Mouse (Mus musculus) left cerebral cortex, postnatal 25 days (tissue): ENCODE results near the gene Utp15. TPM values are rescaled to one million over a fixed set of nuclear protein-coding genes. Genes with fewer than 3 reads are reported as not detected.

Source experiments
- DNase-seq, 2 experiments: peaks; one replicate each; pipeline ENCODE4 v3.0.0; 2022; ENCODE audit warnings: low spot score in 2 of 2, mixed read lengths in 1 of 2
- intact Hi-C: fragments of 180-260 bp; cut with DNase I; formaldehyde crosslinking; loops from one replicate; pipeline ENCODE4 v1.15.1; 2025
- total RNA-seq, 2 experiments: library from RNA; stranded (reverse); gene quantifications; 2 replicates each; pipeline ENCODE4 v1.2.3; 2021

Gene Utp15
- total RNA-seq, 2 experiments from 2014 or later: 17.6 to 18.2 TPM

DNA sequence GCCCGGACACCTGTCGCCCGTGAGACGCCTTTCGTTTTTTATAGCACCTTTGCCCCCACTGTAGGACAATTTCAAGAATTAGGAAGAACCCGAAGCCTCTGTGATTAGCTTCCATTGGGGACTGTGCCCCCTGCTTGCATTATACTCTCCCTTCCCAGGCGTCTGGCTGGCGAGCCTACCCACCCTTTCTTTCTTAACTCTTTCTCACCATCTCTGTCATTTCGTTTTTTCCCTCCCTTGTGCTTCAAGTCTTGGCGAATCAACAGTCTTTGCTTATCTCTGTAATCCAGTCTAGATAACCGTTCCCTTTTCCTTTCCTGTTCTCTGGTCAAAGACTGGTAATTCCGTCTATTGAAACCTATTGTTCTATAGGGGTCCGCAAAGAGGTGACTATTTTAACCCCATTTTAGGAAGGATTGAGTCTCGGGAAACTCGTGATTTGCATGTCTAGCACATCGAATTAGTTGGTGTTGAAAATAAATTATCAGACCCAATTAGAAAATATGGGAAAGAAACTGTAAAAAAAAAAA is 682 bp upstream of the Utp15 start:
- intact Hi-C loops: loop anchor here (5.0 kb wide), 1 partner anchor 54 kb away; the partner anchor contains the start of gene Btf3
- no peak for DNase-seq

DNA sequence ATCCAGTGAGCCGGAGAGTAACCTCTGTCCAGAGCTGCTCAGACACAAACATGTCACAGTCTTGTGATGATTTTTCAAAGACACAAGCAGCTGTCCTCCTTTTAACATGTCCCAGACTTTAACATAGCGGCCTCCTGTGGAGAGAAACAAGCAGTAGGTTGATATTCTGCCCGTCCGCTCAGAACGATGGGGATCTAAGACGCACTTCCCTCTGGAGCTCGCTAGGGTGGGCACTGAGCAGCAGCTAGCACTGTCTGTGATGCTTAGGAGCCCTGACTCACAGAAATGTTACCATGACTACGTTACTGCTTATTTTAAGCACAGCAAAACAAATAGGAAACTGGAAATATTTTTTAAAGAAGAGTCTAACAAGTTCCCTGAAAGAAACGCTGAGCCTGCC is 7.9 kb downstream of the Utp15 start:
- peak; percentile 71 to 93 for DNase-seq
- intact Hi-C loops: no loop called here

DNA sequence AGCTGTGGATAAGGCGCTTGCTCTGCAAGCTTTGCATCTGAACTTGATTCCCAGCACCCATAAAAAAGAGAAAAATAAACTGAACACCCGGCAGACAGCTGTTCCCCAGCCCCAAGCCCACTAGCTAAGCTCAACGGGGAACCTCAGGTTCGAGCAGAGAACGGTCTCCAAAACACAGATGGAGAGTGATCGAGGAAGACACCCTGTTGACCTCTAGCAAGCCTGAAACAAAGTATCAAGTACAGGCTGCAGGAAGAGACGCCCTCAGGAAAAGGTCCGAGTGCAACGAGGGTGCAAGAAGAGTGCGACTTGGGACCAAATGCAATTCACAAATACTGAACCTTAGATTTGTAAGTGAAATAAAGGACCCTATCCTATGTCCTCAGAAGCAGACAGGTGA is 13.2 kb downstream of the Utp15 start:
- intact Hi-C loops: loop anchor here (10.0 kb wide), 1 partner anchor 1015 kb away; no protein-coding TSS in a partner anchor
- no peak for DNase-seq

DNA sequence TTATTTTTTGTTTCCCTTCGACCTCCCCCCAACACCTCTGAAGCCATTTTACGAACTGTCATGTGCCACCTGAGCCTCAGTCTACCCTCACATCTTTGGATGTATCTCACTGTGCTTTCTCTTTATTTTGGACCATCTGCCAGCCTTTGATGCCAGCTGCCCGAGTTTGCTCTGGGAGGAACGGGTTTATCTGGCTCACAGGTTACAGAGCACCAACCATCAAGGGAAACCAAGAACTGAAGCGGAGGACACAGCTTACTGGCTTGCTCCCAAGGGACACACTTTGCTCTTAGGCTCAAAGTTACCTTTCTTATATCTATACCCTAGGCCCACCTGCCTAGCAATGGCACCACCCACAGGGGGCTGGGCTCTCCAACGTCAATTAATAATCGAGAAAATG is 17.5 kb downstream of the Utp15 start:
- intact Hi-C loops: loop anchor here (10.0 kb wide), 1 partner anchor 1011 kb away; no protein-coding TSS in a partner anchor
- DNase-seq: no peak

DNA sequence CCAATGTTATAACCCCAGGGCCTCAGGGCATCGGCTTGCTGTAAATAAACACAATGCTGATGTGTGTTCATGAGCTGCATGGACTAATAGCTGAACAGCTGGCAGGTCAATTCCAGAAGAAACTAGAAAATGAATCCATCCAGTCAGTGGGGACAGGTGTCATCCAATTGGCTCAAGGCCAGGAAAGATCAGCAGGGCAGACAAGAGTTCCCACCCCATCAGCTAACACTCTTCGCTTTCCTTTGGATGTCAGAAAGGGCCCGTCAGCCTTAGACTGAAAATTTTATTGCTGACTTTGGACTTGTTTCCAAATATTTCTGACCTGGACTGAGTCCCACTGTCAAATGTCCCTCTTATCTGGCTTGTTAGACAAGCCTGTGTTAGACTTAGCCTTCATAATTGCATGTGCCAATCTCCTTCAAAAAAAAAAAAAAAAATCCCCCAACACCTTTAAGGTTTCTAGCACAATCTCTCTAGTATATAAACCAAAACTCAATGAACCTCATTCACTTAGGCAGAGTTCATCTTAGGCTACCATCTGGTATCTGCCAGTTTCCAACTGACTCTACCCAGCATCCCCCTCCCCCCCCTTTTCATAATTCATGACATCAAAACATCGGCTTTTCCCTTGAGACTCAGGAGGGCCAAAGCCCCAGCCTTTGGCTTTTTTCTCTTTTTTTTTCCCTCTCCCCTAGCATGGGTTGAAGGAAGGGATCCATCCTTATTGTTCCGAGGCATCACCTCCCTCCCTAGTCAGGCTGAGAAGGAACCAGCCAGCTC is 18.1 kb downstream of the Utp15 start:
- no peak for DNase-seq
- intact Hi-C loops: loop anchor here (10.0 kb wide), 1 partner anchor 1010 kb away; no protein-coding TSS in a partner anchor

DNA sequence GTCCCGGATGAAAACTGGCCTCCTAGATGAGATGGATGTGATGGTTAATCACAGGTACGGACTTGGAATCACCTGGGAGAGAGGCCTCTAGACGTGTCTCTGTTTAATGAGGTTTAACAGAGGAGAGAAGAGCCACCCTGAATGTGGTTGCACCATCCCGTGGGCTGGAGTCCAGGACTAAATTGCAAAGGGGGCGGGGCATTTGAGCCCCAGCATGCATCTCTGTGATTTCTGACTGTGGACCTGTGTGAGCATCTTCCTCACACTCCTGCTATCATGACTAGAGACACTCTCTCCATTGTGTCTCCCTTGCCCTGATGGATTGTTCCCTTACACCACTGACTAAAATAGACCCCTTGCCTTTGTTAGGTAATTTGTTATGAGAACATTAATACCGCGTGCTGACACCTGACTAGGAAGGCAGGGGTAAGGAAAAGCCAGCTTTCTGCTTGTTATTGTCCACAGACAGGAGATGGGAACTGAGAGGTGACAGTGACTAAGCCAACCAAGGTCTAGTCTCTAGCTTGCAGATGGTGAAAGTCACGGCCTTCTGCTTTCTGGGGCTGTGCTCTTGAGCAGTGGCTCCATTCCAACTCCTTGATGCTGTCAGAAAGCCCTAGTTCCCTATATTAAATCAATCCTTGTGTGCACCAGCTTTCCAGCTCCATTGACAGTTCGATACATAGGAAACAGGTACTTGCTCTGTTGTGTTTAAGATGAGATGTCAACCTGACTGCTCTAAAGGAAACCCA is 21.1 kb downstream of the Utp15 start:
- intact Hi-C loops: loop anchor here (10.0 kb wide), 1 partner anchor 1007 kb away; no protein-coding TSS in a partner anchor
- DNase-seq: no peak

DNA sequence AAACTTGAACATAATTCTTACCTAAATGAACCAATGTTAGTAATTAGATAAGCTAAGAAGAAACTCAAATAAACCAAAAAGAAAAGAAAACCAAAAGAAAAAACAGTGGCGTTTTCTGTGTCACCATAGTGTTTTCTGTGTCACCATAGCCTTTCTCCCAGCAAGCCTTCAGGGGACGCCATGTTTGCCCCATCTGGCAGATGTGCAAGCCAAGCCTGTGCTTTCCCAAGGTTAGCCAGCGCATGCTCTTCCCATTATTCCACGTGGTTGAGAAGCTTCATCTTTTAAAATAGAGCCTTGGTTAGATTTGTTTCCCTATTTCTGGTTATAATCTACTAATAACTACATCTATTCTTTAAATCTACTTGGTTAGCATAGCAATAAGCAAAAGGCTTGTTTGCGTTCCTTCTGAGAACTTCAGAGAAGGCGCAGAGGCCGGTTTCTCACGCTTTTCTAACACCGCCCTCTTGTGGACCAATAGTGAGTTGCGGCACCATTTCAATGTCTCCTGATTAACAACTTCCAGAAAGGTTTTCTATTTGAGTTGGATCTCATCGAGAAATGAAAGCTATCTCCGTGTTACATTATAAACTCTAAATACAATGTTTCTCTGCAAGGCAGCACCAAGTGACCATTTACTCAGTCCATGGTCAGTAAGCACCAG is 22.7 kb downstream of the Utp15 start:
- intact Hi-C loops: loop anchor here (1.0 to 10.0 kb wide), 2 partner anchors 209 to 1005 kb away; no protein-coding TSS in a partner anchor
- peak; percentile 81 to 88 for DNase-seq

DNA sequence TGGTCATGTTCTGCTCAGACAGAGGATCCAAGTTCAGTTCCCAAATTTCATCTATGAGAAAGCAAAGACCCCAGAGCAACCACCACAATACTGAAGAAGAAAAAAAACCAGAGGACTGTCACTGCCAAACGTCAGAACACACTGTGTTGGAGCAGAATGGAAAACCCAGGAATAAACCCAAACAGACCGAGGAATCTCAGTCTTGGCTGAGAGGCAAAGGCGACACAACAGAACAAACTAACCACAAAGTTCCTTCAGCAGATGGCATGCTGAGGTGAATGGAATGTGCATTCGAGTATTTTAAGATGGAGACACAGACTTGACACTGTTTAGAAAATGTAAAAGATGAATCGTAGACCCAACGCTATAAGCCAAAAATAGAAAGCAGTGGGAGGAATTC is 27.4 kb downstream of the Utp15 start:
- intact Hi-C loops: no loop called here
- peak in 1 of 2 experiments; percentile 21 for DNase-seq

DNA sequence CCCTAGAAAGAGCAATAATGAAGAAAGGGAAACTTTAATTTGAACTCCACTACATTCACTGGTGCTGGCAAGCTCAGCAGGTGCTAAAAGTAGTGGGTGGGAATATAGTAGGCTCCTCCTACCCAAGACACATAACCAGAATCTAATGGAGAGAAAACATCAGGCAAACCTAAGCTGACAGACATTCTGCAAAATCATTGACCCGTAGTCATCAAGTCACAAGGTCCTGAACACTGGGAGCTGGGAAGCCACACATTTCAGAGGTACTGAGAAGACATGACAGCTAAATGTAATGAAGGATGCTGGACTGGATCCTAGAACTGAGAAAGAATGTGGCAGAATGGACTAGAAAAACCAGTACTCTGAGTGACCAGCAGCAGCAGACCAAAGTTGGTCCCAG is 32.3 kb downstream of the Utp15 start:
- intact Hi-C loops: no loop called here

DNA sequence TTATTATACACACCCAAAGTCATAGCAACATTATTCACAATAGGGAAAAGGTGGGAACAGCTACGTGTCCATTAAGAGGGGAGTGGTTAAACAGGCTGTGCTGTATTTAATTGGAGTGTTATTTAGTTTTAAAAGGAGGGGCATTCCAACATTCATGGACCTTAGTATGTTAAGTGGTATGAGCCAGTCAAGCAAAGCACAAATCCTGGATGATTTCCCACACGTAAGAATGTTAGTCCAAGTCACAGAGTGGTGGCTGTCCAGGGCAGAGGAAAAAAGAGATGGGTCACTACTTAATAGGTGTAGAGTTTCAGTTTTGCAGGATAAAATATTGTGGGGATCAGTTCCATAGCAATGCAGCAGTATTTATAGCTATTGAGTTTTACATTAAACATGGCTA is 36.6 kb downstream of the Utp15 start:
- no peak for DNase-seq
- intact Hi-C loops: no loop called here

More for the DNA sequence above, 32.3 kb downstream of the Utp15 start:
- no peak for DNase-seq

DNA sequence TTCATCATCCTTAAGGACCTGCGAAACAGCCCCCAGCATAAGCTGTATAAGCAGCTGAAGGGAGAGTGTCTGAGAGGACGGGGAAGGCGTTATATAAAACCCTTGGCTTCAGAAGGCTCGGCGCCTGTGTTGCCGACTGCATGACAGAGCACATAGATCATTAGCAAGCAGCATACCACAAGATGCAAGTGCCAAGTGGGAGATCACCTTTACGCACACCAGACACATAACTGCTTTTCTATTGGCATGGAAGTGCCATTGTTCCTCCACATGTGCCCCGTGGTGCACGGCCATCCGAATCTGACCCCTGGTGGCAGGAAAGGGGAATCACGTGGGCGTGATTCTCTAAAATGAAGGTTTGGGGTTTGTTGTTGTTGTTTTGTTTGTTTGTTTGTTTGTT is 40.0 kb downstream of the Utp15 start:
- intact Hi-C loops: loop anchor here (1.0 kb wide), 1 partner anchor 191 kb away; no protein-coding TSS in a partner anchor
- peak in 1 of 2 experiments; percentile 9 for DNase-seq

DNA sequence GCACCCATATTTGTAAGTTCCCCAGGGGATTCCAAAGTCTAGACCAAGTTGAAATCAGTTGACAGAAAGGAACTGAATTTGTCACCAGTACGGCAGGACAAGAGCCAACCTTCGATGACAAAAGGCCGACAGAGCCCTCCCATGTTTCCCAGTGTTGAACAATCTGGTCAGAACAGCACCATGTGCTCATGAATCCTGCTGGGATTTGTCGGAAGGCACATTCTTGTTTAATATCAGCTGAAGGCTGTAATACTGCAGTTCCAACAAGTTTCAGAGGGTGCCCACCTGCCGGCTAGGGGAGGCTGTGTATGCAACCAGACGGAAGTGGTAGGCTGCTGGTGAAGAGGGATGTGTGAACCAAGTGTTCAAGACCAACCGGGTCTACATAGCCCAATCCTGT is 52.7 kb downstream of the Utp15 start:
- no peak for DNase-seq
- intact Hi-C loops: no loop called here

DNA sequence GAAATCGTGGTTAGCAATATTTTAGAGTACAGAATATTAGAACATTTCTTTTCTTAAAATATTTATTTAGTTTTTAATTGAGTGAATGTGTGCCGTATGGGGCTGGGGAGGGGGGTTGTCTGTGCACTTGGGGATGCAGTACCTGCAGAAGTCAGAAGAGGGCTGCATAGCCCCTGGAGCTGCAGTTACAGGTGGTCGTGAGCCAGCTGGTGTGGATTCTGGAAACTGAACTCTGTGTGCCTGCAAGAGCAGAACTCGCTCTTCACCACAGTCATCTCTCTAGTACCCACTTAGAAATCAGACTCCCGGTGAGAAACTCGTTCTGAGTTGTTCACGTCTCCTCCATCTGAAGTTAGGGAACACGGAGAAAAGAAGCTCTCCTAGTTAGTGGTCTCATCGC is 54.0 kb downstream of the Utp15 start:
- intact Hi-C loops: no loop called here
- DNase-seq: peak in 1 of 2 experiments; percentile 39

DNA sequence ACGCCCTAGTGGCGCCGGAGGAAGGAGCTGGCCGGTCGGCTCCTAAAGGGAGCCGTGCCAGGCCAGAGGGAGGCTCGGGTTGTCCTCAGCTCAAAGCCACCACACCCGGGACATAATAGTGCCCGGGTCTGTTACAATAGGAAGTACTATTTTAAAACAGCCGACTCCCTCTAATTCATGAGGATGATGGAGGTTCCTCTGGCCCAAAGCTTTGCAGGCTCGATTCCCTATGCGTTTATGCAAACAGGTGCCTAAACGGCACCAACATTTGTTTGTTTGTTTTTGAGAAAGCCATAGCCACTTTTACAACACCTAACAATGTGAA is 56.3 kb downstream of the Utp15 start:
- no peak for DNase-seq
- intact Hi-C loops: no loop called here

DNA sequence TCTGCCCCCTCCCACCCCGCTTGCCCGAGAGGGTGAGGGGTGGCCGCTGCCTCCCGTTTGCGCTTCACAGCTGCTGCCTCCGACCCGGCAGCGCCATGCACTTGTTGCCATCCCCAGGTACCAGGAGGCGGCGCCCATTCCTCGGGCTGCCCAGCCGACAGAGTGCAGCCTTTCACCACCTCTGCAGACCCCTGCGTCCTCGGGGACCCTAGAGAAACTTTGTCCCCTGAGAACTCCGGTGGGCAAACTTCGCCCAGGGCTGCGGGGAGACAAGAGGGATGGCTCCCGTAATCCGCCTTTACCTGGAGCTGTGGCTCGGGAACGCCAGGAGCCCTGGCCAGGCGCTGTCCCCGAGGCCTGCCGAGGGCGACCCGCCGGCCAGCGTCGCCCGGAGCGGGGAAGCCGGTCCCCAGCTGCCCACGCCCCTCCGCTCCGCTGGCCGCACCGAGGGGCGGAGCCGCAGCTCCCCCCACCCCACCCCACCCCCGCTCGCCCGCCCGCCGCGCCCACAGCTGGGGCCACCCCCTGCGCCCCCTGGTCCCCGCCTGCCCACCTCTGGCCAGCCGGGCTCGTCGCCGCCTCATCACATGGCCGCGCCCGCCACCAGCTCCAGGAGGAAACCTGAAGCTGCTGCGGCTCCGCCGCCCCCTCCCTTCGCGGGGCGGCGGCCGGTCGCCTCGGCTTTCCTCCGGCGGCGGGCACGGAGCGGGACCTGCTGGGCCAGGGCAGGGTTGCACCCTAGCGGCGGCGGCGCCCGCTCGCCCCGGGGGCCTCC is 56.9 kb downstream of the Utp15 start, which contains the start of gene Arhgef28:
TSS of gene Arhgef28 (minus strand) at position 669 of the 775 bp plus-strand sequence.
- intact Hi-C loops: no loop called here
- peak; percentile 38 to 48 for DNase-seq

DNA sequence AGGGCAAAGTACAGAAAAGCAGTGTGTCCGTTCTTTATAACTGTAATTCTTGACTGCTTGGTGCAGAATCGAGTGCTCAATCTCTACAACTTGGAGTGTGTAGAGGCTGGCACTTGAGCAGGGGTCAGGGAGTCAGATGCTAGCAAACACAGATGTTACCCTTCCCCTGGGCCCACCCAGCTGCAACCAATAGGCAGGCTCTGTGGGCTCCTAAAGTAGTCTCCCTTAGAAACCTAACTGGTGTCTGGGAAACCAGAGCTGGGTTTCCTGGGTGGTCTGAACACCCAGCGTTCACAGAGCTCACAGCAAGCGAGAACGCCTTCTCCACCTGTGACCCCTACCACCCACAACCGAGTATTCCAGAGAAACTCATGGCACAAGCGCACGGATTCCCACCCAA is 57.7 kb downstream of the Utp15 start:
- intact Hi-C loops: no loop called here
- DNase-seq: no peak

DNA sequence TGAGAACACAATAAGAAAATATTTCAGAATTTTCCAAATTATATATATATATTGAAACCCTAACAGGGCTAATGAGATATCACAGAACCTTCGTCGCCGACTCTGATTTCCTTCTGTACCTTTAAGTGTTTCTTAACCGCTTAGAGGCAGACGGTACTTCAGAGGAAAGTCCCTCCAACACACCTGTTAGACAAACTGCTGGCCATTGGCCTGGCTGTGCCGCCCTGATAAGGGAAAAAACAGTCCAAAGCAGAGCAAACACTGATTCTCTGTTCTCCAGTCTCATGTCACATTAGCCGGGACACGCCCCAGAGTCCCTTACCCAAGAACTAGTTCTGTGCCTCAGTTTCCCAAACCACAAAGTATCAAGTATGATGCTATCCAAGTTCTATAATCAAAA is 58.5 kb downstream of the Utp15 start:
- intact Hi-C loops: no loop called here
- no peak for DNase-seq

DNA sequence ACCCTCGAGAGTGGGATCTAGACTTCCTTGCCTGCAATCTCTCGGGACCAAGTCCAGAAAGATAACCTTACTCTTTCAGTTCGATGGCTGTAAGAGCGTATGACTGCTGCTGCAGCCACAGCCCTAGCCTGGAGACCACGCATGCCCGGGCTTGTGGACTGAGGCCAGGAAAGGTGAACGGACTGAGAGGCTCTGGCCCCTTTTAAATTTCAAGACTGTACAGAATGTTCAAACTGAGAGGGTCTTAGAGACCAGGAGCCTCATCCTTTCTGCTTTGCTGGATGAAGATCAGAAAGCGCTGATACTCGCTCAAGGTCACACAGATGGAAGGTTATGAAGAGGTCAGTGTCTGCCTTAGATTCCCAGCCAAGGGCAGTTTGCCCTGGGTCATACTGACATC is 61.4 kb downstream of the Utp15 start:
- intact Hi-C loops: no loop called here
- no peak for DNase-seq
